18 mouse cellular contexts compared by ENCODE assay signal in genomic region chr9:56661217-56661840, GRCm38 (mm10).
DNase-seq lines count a peak whose midpoint lies in the region; TF ChIP-seq lines count a peak whose summit lies in the region.
"Had no signal": no experiment of that assay in that cellular context is flagged by ENCODE, and none has a peak within 500 bp of the region (broad histone marks: within the 10 kb centered on the region; RNA-seq: fewer than 3 reads in every experiment).

No protein-coding gene starts in this region.

- TF ChIP-seq CTCF in cerebellum, adult 2 months (IDR thresholded peaks at IDR 0.05; ENCODE audit: borderline replicate concordance, insufficient read depth, low read depth, low read length), result no peak

- intact Hi-C loops in left cerebral cortex, postnatal 4 days (cut with DNase I), result no loop called here

- H3K27me3 ChIP-seq in cerebellum, adult 2 months (ENCODE audit: control insufficient read depth, insufficient read depth, low read length), result no peaks in the 10 kb centered on the region
- H3K27me3 ChIP-seq: hindbrain, embryonic 12.5 days; hindbrain, embryonic 15.5 days had no signal

- H3K4me3 ChIP-seq in cerebellum, adult 2 months (replicated peaks; ENCODE audit: insufficient read depth, low read depth, low read length), result no peak overlapping the region
- H3K4me3 ChIP-seq: embryonic facial prominence, embryonic 12.5 days; embryonic facial prominence, embryonic 15.5 days; gastrocnemius, adult 2 months; hindbrain, embryonic 12.5 days; hindbrain, embryonic 15.5 days had no signal

- DNase-seq in cerebellum, adult 2 months, result peak; percentile 43 to 45
- DNase-seq in cerebellum, adult 11 months, result no peak
- peak; percentile 76 for DNase-seq in cerebellum, postnatal 14 days
- DNase-seq in cerebellum, adult 11-12 months, result no peak
- DNase-seq in kidney, postnatal 10 days, result peak; percentile 12
- DNase-seq in kidney, adult 8-10 months, result no peak
- peak; percentile 56 for DNase-seq in left cerebral cortex, postnatal 4 days
- DNase-seq in left cerebral cortex, adult 9 months (ENCODE audit: low spot score in 2 of 2), result no peak
- DNase-seq: adrenal gland, adult 8-10 months; adrenal gland, postnatal 25 days; forebrain, postnatal 0 days; gastrocnemius, adult 2 months; gastrocnemius, postnatal 14 days; heart, adult 11 months had no signal

- no peak overlapping the region for H3K27ac ChIP-seq in cerebellum, adult 2 months (ENCODE audit: insufficient read depth, low read length)
- H3K27ac ChIP-seq: embryonic facial prominence, embryonic 12.5 days; embryonic facial prominence, embryonic 15.5 days; gastrocnemius, adult 2 months; hindbrain, embryonic 12.5 days; hindbrain, embryonic 15.5 days had no signal

- WGBS in cerebellum, adult 2 months, result 54% methylated on average over 3 of the region's 3 CpGs

- peaks cover 48% of the 10 kb centered on the region for H3K4me1 ChIP-seq in cerebellum, adult 2 months (ENCODE audit: control insufficient read depth, insufficient read depth, low read length)

- TF ChIP-seq POLR2A in cerebellum, adult 2 months (IDR thresholded peaks at IDR 0.05; ENCODE audit: borderline replicate concordance, insufficient read depth, low read length), result no peak

Comparison
In these comparisons a context has a peak if more than half of its experiments do, and no peak if none do; other contexts are left out.
1. DNase-seq: peak in cerebellum, adult 2 months (2 of 2), cerebellum, postnatal 14 days (2 of 2), kidney, postnatal 10 days (single experiment) and left cerebral cortex, postnatal 4 days (single experiment); none in cerebellum, adult 11 months (single experiment), cerebellum, adult 11-12 months (single experiment), kidney, adult 8-10 months (0 of 2) and left cerebral cortex, adult 9 months (0 of 2).